Mouse (Mus musculus): ENCODE results near the gene Ankrd33b.

The Ankrd33b gene

GRCm38 (mm10) chr15:31367481-31368200 lies at the start of gene Ankrd33b:
Gene Ankrd33b (minus strand): TSS chr15:31367726.
- peak; percentile 30 for DNase-seq (ENCODE audit: low read depth, low spot score)

- DNase-seq (ENCODE audit: low read depth, low spot score), result no peak
Measured at GRCm38 (mm10) chr15:31415181-31415580, 47.7 kb upstream of the Ankrd33b start.

GRCm38 (mm10) chr15:31414179-31414898 lies 46.8 kb upstream of the Ankrd33b start:
- no peak for DNase-seq (ENCODE audit: low read depth, low spot score)

- no peak for DNase-seq (ENCODE audit: low read depth, low spot score)
Measured at GRCm38 (mm10) chr15:31413662-31414061, 46.1 kb upstream of the Ankrd33b start.

DNA sequence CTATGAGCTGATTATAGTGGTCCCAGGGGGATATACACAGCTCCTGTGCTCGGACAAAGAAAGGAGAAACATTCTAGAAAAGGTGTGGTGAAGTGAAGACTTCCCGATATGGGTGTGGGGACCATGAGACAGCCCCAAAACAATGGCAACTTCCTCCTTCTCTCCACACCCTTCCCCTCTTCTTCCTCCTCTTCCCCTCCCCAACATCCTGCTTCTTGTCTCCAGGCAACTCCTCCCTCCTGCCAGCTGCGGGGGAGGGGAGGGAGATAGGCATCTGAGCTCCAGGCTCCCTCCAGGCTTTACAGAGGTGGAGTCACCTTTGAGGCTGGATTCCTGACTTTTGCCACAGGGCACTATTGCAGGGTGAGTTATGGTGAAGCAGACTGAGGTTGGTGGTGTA lies 45.4 kb upstream of the Ankrd33b start:
- no peak for DNase-seq (ENCODE audit: low read depth, low spot score)

- no peak for DNase-seq (ENCODE audit: low read depth, low spot score)
Measured at GRCm38 (mm10) chr15:31412436-31412835, 44.9 kb upstream of the Ankrd33b start.

DNA sequence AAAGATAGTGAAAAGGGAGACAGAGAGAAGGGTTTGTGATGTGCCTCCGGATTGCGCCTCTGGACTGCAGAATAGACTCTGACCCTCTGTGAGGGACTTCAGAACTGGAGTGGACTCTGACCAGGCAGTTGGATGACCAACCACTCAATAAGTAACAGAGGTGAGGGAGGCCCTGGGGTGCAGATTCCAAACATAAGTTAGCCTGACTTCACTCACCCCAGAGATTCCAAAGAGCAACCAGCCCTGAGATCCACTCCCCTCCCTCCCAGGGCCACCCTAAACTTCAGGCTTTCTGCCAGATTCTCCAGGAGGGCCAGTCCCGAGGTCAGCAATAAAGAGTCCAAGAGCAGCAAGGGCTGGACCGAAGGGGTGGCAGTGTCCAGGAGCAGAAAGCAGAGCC lies 40.0 kb upstream of the Ankrd33b start:
- DNase-seq (ENCODE audit: low read depth, low spot score), result no peak

DNA sequence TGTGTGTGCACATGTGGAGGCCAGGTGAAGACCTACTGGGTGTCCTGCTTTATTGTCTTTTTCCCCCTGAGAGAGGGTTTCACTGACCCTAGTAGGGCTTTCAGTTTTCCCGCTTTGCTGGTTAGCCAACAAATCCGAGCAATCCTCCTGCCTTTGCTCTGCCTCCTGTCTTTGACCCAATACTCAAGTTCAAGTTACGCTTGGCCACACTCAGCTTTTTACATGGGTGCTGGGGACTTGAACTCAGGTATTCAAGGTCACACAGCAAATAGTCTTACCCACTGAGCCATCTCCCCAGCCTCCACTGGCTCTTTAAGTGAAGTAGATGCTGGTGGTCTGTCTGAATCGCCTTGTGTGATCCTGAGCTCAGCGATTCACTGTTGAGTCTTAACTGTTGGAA lies 39.4 kb upstream of the Ankrd33b start:
- no peak for DNase-seq (ENCODE audit: low read depth, low spot score)

GRCm38 (mm10) chr15:31404346-31404745 lies 36.8 kb upstream of the Ankrd33b start:
- DNase-seq (ENCODE audit: low read depth, low spot score), result no peak

DNA sequence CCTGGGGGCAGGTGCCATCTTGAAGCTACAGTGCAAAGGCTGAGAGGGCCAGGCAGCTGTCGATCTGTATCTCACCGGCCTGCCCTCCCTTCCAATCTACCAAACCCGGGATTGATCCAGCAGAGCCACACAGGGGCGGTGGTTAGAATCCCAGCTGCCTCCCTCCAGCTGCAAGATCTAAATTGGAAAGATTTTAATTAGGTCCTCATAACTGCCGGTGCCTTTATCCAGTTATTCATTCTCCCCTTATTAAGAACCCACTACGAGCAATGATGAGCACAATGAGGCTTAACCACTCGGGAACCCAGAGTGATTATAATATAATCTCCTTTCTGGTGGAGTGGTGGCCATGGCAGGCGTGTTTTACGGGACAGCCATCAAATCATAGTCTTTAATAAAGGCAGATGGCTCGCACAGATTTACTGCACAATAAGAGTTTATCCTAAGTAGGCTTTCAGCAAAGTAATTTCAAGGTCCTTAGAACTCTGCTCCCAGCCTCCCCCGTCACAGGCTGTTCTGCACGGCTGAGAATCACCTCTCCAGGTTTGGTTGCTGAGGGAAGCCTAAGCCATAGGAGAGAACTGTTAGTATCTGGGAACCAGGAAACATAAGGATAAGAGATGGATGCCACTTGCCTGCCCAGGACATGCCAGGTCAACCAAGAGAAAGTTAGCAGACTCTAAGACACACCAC lies 34.8 kb upstream of the Ankrd33b start:
- DNase-seq (ENCODE audit: low read depth, low spot score), result no peak

DNA sequence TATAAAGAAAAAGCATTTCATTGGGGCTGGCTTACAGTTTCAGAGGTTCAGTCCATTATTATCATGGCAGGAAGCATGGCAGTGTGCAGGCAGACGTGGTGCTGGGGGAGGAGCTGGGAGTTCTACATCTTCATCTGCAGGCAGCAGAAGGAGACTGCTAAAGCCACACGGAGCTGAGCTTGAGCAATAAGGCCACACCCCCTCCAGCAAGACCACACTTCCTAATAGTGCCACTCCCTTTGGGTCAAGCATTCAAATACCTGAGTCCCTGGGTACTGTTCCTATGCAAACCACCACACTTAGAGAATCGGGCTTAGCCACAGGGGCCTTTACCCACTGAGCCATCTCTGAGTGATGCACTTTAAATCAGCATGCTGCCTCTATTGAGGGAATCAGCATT lies 33.4 kb upstream of the Ankrd33b start:
- no peak for DNase-seq (ENCODE audit: low read depth, low spot score)

GRCm38 (mm10) chr15:31398769-31399168 lies 31.2 kb upstream of the Ankrd33b start:
- DNase-seq (ENCODE audit: low read depth, low spot score), result no peak

DNA sequence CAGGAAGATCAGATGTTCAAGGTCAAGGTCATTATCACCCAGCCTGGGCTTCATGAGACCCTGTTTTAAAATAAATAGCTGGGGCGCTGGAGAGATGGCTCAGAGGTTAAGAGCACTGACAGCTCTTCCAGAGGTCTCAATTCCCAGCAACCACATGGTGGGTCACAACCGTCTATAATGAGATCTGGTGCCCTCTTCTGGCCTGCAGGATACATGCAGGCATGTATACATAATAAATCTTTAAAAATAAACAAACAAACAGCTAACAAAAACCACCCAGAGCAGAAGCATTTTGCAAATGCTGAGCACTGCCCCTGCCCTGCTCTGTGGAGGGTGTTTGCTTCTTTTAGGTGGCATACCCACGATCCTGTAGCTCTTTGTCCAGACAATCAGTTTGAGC lies 29.9 kb upstream of the Ankrd33b start:
- DNase-seq (ENCODE audit: low read depth, low spot score), result no peak

DNA sequence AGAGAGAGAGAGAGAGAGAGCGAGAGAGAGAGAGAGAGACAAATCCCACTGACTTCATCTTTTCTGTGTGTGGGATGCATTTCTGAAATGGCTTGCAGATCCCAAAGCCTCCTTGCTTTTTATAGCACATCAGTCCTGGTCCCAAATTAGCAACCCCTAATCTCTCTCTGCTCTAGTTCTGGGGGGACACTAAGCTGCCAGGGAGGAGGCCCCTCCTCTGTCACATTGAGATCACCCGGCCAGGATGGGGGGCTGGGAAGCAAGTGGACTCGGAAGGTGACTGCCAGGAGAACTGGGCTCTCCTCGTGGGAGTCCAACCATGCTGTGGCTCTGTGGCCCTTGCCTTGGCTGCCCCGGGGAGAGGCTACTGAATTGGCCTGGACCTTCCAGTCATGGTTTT lies 29.2 kb upstream of the Ankrd33b start:
- DNase-seq (ENCODE audit: low read depth, low spot score), result no peak

DNA sequence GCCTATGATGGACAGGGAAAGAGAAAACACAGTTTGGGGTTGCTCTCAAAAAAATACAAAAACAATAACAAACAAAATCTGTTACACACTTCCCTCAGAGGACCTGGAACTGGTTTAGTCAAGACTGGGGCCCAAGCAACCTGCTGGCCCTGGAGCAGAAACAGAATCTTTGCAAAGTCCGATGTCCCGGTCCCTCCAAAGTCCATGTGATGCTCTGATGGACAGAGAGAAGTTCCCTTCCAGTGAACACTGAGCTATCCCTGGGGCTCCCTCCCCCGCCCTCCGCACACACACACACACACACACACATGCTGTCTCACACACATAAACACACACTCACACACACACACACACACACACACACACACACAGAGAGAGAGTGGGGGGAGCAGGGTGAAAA lies 28.5 kb upstream of the Ankrd33b start:
- no peak for DNase-seq (ENCODE audit: low read depth, low spot score)

- DNase-seq (ENCODE audit: low read depth, low spot score), result no peak
Measured at GRCm38 (mm10) chr15:31393402-31393801, 25.9 kb upstream of the Ankrd33b start.

- no peak for DNase-seq (ENCODE audit: low read depth, low spot score)
Measured at GRCm38 (mm10) chr15:31392705-31393104, 25.2 kb upstream of the Ankrd33b start.

DNA sequence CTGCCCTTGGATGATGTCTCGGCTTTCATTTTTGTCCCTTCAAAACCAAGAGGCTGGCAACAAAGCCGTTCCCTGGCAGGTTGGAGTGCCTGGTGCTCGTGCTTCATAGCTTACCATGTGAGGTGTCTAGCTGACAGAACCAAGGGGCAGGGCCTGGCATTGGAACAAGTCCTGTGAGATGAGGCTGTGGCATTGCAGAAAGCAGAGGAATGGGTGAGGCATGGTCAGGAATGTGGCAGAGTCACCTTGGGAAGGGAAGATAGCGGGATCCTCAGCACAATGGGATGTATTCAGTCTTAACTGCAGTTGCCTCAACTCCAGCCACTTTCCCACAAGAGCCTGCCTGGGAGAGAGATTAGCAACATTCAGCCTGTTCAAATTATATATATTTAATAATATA lies 24.6 kb upstream of the Ankrd33b start:
- DNase-seq (ENCODE audit: low read depth, low spot score), result no peak

DNA sequence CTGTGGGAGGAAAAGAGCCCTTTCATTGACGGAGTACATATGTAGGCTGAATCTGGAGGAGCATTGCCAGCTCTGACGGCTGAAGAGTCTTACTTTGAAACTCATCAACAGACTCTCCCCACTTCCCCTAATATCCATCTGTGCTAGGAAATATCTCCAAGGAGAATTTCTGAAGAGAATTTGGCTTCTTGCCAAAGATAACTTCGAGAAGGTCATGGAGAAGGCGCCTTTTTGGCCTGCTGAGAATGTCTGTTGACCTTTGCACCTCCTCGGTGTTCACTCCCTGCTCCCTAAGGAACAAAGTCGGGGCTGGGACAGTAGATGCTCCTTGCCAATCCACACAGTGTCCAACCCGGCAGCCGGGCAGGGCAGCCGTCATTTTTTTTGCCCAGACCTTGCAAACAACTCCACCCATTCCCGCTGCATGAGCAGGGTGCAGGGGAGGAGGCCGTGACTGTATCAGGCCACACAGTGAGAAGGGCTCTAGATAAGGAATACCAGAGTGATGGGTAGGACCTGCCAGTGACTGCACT lies 14.5 kb upstream of the Ankrd33b start:
- no peak for DNase-seq (ENCODE audit: low read depth, low spot score)

DNA sequence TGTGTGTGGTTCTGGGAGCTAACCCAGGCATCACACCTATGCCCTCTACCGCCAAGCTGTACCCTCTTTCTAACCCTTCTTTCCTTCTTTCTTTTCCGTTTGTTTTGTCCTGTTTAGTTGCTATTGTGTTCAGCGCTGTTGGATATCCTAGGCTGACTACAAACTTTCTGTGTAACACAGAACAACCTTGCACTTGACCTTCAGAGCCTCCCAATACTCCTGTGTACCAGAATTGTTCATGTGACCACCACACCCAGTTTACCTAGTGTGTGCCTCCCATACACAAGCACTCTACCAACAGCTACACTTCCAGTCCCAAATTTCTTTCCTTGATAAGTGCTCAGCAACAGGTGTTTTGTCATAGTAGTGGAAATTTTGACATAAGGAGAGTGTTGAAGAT lies 11.9 kb upstream of the Ankrd33b start:
- DNase-seq (ENCODE audit: low read depth, low spot score), result no peak

DNA sequence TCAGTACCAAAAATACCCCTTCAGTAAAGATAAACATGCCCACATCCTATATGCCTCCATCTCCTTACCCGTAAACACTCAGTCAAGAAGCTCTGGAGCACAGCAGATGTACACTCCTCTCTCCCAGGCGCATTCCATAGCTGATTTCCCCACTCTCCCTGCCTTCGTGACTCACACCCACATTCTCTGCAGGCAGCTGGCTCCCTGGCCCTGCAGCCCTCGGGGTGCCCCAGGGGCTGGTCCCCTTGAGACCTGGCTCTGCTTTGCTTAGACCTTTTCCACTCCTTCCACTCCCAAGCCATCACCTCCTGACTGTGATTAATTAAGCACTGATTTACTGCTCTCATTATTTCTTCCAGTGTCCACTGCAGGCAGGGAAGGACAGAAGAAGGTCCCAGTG lies 7.7 kb upstream of the Ankrd33b start:
- no peak for DNase-seq (ENCODE audit: low read depth, low spot score)

DNA sequence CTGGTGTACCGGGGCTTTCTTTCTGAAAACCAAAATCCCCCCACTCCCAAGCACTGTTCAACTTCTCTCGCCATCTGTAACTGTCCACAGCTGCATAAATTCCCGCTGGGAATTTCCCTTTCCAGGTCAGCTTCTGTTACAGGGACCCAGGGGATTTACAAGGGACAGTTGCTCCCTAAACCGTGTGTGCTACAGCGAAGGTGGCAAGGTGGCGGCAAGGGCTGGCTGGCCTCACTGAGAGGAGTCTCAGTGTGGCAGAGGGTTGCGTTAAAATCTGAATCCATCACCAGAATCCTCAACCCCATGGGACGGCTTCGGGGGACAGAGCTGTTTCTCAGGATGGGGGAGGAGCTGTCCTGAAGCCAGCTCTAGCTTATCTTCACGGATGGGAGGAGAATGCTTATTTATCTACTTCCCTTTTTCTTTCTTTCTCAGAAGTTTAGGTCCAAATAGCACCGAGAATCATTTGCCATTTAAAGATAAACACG lies 1.6 kb upstream of the Ankrd33b start:
- no peak for DNase-seq (ENCODE audit: low read depth, low spot score)
